Mouse (Mus musculus) activated CD4-positive, CD25-positive, alpha-beta regulatory T cell (primary cell): ENCODE results near the gene Wwc2. TPM values are rescaled to one million over a fixed set of nuclear protein-coding genes. Genes with fewer than 3 reads are reported as not detected.

ENCODE experiments used
- polyA plus RNA-seq, 2 experiments: library from polyadenylated mRNA; unstranded; fragments of 100-300 nt; shearing (Covaris generic); gene quantifications; one replicate each; pipeline ENCODE4 v1.2.1; 2017

The Wwc2 gene
- under 1 TPM; 0.11 to 0.17 TPM for polyA plus RNA-seq

DNA sequence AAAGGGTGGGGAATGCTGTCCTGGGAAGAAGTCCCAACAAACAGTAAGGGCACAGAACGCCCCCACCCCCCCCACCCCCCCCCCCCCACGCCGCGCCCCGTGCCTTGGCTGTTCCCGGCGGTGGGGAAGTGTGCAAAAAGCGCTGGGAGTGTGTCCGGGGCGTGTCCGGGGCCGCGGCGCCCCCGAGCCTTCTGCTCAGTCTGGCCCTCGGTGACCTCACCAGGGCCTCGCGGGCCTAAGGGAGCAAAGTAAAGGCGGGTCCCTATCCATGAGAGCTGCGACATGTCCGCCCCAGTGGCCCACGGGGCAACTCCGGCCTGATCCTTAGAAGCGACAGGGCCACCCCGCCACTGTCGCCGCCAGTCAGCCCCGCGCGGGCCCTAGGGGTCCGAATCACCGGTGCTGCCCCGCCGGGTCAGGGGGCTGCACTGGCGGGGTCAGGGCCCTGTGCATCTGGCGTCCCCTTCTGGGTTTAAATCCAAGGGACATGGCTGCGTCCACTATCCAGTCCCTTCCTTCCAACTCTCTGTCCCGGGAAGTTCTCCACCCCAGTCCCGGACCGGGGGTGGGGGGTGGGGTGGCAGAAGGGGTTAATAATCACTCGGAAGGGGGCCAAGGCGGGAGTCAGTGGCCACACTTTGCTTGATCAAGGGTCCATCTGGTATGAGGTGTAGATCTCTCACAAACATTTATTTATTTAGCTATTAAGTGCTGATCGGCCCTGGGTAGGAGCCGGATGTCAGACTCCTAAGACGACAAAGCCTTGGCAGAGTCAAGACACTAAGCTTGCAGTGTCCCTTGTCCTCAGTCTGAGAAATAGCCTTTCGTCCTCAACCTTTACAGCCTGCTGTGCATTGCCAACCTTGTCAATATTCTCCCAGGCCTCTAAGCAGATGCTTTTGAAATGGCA is at the start of gene Wwc2:
Wwc2 (minus strand) TSS at position 14 of the 910 bp plus-strand sequence.

DNA sequence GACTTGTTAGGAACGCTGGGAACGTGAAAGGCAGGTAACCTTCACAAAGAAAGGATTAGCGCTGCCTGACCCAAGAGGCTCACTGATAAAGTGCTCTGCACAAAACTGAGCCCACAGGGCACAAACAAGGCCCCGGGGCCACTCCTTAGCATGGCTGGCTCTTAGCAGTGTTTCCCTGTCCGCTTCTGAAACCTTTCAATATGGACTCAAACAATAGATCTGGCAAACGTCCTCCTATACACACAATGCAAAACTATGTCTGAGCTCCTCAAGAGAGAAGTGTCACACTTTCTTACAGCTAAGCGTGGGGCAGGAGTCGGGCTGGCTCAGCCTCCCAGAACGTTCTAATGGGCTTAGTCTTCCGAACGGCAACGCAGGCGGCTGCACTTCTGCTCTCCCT is 166.5 kb downstream of the Wwc2 start, which contains the start of gene Cldn22:
Cldn22 (plus strand) TSS at position 301 of the 400 bp plus-strand sequence.

DNA sequence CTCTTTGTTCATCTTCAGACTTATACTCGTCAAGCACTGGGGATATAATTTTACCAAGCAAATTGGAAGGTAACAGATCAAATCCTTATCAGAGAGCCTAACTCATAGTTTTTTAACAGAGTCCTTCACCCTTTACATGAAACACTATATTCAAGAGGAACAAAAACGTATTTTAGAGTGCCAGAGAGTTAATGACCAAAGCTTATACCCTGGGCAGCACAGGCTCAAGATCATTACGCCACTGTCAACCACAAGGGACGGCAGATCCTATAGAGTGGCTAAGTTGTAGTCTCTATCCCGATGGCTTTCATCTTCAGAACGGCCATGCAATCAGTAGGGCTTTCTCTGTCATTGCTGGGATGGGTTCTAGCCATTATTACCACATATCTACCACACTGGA is 168.9 kb downstream of the Wwc2 start, which contains the start of gene Cldn24:
Cldn24 (plus strand) TSS at position 301 of the 400 bp plus-strand sequence.

Other genes with a start within 250 kb of the Wwc2 start
- not detected for gene Cldn24, start 168.8 kb downstream of the Wwc2 start, polyA plus RNA-seq
- not detected for gene Cldn22, start 166.4 kb downstream of the Wwc2 start, polyA plus RNA-seq
- 1 to 10 TPM; 5.7 to 6.1 TPM for gene Dctd, start 108.2 kb upstream of the Wwc2 start, polyA plus RNA-seq